ENCODE assay signal across 8 mouse cellular contexts in the genomic region with DNA sequence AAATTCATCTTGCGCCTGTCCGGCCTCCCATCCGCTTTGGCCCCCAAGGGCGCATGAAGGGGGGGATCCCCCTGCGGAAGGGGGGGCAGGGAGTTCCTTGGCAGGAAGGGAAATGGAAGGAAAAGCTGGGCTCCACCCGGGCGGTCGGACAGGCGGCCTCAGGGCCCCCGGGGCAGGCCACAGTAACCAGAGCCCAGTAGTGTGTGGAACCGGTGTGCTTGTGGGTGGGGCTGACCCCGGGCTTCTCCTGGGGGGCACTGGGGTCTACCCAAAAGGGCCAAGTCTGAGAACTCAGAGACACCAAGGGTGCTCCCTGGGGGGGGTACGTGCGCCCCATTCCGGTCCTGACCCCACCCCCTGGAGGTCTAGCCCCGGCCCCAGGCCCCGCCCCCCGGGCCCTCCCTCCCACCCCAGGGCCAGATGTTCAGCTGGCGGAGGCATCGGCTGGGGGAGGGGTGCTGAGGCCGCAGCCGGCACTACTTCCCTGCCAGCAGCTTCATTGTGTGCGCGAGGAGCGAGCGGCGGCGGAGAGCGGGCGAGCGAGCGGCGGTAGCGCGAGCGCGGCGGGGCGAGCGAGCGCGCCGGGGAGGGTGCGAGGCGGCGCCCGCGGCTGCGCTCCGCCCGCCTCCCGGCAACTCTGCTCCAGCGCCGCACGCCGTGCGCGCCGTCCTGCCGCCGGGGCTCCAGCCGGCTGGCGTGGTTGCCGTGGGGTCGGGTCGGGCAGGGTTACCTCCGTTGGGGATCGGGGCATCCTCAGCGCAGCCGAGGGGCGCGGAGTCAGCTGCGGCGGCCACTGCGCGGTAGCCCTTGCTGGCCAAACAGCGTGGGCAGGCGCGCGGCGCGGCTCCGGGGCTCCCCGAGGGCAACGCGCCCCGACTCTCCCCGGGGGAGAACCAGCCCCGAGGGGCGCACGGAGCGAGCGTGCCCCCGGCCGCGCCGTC. TPM values are rescaled to one million over a fixed set of nuclear protein-coding genes. Genes with fewer than 3 reads are reported as not detected.
DNase-seq lines count a peak whose midpoint lies in the region; ATAC-seq and TF ChIP-seq lines count a peak whose summit lies in the region.

No protein-coding gene starts in this region.

- peaks cover 36% of the 10 kb centered on the region for H3K36me3 ChIP-seq in embryonic facial prominence, embryonic 10.5 days (replicated peaks)
- no peaks in the 10 kb centered on the region for H3K36me3 ChIP-seq in liver, embryonic 13.5 days
- no peaks in the 10 kb centered on the region for H3K36me3 ChIP-seq in testis, adult 2 months (ENCODE audit: control insufficient read depth, insufficient read depth, low read length)

- H3K9ac ChIP-seq in liver, embryonic 13.5 days = peak overlapping the region; percentile 70

- ATAC-seq in liver, embryonic 13.5 days (ENCODE audit: low read depth) = peak; percentile 50

- peak overlapping the region; percentile 88 for H3K4me2 ChIP-seq in liver, embryonic 13.5 days

- DNase-seq in 3T3-L1 (ENCODE audit: low read depth, low spot score) = peak; percentile 78
- peak; percentile 68 for DNase-seq in T-cell, adult 2 months (ENCODE audit: low spot score)
- DNase-seq in embryonic facial prominence, embryonic 10.5 days (ENCODE audit: low spot score) = peak; percentile 96
- peak; percentile 85 to 88 for DNase-seq in heart, adult 9 months (ENCODE audit: low spot score in 2 of 2)
- peak; percentile 56 to 58 for DNase-seq in kidney, adult 8-10 months
- peak; percentile 44 for DNase-seq in liver, embryonic 13.5 days
- peak; percentile 33 to 71 for DNase-seq in natural killer cell, adult 2 months (ENCODE audit: low spot score in 2 of 2)

- peaks cover 68% of the 10 kb centered on the region for H3K4me1 ChIP-seq in embryonic facial prominence, embryonic 10.5 days
- peaks cover 57% of the 10 kb centered on the region for H3K4me1 ChIP-seq in liver, embryonic 13.5 days (replicated peaks)
- peaks cover 22% of the 10 kb centered on the region for H3K4me1 ChIP-seq in testis, adult 2 months (ENCODE audit: control insufficient read depth, insufficient read depth, low read length)

- no peaks in the 10 kb centered on the region for H3K27me3 ChIP-seq in embryonic facial prominence, embryonic 10.5 days (replicated peaks; ENCODE audit: low read depth, poor library complexity, severe bottlenecking)
- H3K27me3 ChIP-seq in liver, embryonic 13.5 days = peaks cover 56% of the 10 kb centered on the region
- H3K27me3 ChIP-seq in testis, adult 2 months (ENCODE audit: control insufficient read depth, insufficient read depth, low read length) = no peaks in the 10 kb centered on the region

- 1% methylated on average over 97 of the region's 97 CpGs for WGBS in embryonic facial prominence, embryonic 10.5 days
- under 1% methylated on average over 81 of the region's 97 CpGs for WGBS in liver, embryonic 13.5 days (ENCODE audit: insufficient replicate concordance)

- H3K4me3 ChIP-seq in embryonic facial prominence, embryonic 10.5 days = peak overlapping the region; percentile 92
- peak overlapping the region; percentile 66 for H3K4me3 ChIP-seq in liver, embryonic 13.5 days (replicated peaks)
- H3K4me3 ChIP-seq in testis, adult 2 months (ENCODE audit: control insufficient read depth, low read depth, low read length) = peak overlapping the region; percentile 86

- TF ChIP-seq CTCF in testis, adult 2 months (IDR thresholded peaks at IDR 0.05; ENCODE audit: control insufficient read depth, insufficient read depth, insufficient replicate concordance, low read depth, low read length) = no peak

- H3K9me3 ChIP-seq in embryonic facial prominence, embryonic 10.5 days = no peaks in the 10 kb centered on the region
- no peaks in the 10 kb centered on the region for H3K9me3 ChIP-seq in liver, embryonic 13.5 days (replicated peaks)

- no peak for TF ChIP-seq POLR2A in testis, adult 2 months (IDR thresholded peaks at IDR 0.05; ENCODE audit: control insufficient read depth, low read depth, low read length)

- H3K27ac ChIP-seq in embryonic facial prominence, embryonic 10.5 days (replicated peaks) = peak overlapping the region; percentile 99
- no peak overlapping the region for H3K27ac ChIP-seq in liver, embryonic 13.5 days
- no peak overlapping the region for H3K27ac ChIP-seq in testis, adult 2 months (ENCODE audit: control insufficient read depth, insufficient read depth, low read depth, low read length)

RNA-seq across cellular contexts. Expression of gene Rcor2, which starts 0.9 kb away (rescaled TPM):
- polyA plus RNA-seq in embryonic facial prominence, embryonic 10.5 days (2016; fragmentation: Nextera tagmentation; extraction: Ambion mirVana) = 51.0 and 58.6 TPM in 2 replicates
- polyA plus RNA-seq in liver, embryonic 13.5 days (2015; fragmentation: Nextera tagmentation; extraction: Ambion mirVana) = 1.4 and 1.8 TPM in 2 replicates
- 3.6 and 4.1 TPM in 2 replicates for polyA plus RNA-seq in testis, adult 2 months (2012; rRNA removed)

RNA-seq across cellular contexts. Expression of gene Naa40, which starts 27.1 kb away (rescaled TPM):
- polyA plus RNA-seq in embryonic facial prominence, embryonic 10.5 days (2016; fragmentation: Nextera tagmentation; extraction: Ambion mirVana) = 93.2 and 94.4 TPM in 2 replicates
- polyA plus RNA-seq in liver, embryonic 13.5 days (2015; fragmentation: Nextera tagmentation; extraction: Ambion mirVana) = 28.8 and 36.9 TPM in 2 replicates
- polyA plus RNA-seq in testis, adult 2 months (2012; rRNA removed) = 61.5 and 69.3 TPM in 2 replicates

RNA-seq across cellular contexts. Expression of gene Cox8a, which starts 50.6 kb away (rescaled TPM):
- 867 and 877 TPM in 2 replicates for polyA plus RNA-seq in embryonic facial prominence, embryonic 10.5 days (2016; fragmentation: Nextera tagmentation; extraction: Ambion mirVana)
- polyA plus RNA-seq in liver, embryonic 13.5 days (2015; fragmentation: Nextera tagmentation; extraction: Ambion mirVana) = 734 and 757 TPM in 2 replicates
- polyA plus RNA-seq in testis, adult 2 months (2012; rRNA removed) = 117 and 148 TPM in 2 replicates

Comparison
In these comparisons a context has a peak if more than half of its experiments do, and no peak if none do; other contexts are left out.
1. DNase-seq: peak in every context shown above with its lines; median percentile 96 in embryonic facial prominence, embryonic 10.5 days; 86 in heart, adult 9 months; 78 in 3T3-L1; 68 in T-cell, adult 2 months; 57 in kidney, adult 8-10 months; 52 in natural killer cell, adult 2 months; 44 in liver, embryonic 13.5 days.
2. RNA of gene Rcor2, which starts 0.9 kb away (polyA plus RNA-seq): 51.0 to 58.6 TPM in embryonic facial prominence, embryonic 10.5 days; 3.6 to 4.1 TPM in testis, adult 2 months and 1.4 to 1.8 TPM in liver, embryonic 13.5 days; every median in the first group is over 10 times any median in the second.
3. Peak in every context shown above with its lines, with median percentiles within 50 percentile points of each other: H3K4me3 ChIP-seq.